Mouse (Mus musculus): ENCODE results near the gene Fmn2.

Gene Fmn2

GRCm38 (mm10) chr1:174557211-174557610 lies 55.6 kb downstream of the Fmn2 start:
- no peak for DNase-seq (ENCODE audit: extremely low spot score, low spot score)

DNA sequence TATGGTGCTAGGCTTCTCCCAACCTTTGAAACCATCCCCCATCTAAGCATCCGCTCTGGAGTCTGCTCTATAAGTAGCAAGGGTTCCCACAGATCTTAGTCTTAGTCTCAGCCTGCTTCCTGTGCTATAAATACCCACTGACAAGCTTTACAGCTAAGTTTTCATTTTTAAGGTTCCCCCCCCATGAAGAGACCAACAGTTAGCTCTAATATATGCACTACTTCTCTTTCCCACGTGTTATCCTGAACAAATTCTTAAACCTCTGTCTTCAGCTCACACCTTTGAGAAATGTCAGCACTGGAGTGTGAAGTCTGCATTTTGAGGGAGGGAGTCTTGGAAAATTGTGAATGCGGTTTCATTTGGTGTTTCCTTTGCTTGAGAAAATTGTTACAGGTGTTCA lies 56.2 kb downstream of the Fmn2 start:
- no peak for DNase-seq (ENCODE audit: extremely low spot score, low spot score)

DNA sequence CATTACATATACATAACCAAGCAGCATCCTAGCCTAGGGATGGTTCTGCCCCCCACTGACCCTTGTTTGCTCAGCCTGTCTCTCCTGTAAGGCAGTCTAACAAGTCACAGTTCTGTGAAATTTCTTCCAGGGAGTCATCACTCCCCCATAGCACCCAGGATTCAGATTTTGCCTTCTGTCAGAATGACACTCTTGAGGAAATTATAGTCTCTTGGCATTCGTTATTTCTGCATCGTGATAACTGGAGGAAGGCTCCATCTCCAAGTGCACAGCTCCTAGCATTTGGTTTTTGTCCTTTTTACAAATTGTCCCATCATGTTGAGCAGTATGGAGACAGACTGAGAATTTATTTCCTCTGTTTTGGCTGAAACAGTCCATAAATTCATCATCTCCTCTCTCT lies 56.9 kb downstream of the Fmn2 start:
- no peak for DNase-seq (ENCODE audit: extremely low spot score, low spot score)

- DNase-seq (ENCODE audit: extremely low spot score, low spot score): no peak
Observed at GRCm38 (mm10) chr1:174564561-174564960, 62.9 kb downstream of the Fmn2 start.

DNA sequence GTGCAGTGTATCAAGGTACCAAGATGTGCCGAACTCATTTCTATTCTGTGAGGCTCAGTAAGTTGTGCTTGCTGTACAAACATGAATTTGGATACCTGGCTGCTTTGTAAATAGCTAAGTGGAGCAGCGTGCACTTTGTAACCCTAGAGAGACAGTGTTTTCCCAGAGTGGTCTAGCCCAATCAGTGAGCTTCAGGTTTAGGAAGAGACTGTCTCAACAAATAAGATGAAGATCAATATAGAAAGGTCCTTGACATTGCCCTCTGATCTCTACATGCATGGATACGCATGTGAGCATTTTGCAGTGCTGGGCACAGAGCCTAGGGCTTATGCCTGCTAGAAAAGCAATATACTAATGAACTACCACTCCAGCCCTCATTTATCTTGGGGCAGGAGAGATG lies 67.0 kb downstream of the Fmn2 start:
- DNase-seq (ENCODE audit: extremely low spot score, low spot score): no peak

GRCm38 (mm10) chr1:174592420-174592980 lies 90.9 kb downstream of the Fmn2 start:
- no peak for DNase-seq (ENCODE audit: extremely low spot score, low spot score)

GRCm38 (mm10) chr1:174594989-174595388 lies 93.4 kb downstream of the Fmn2 start:
- DNase-seq (ENCODE audit: extremely low spot score, low spot score): peak; percentile 47

DNA sequence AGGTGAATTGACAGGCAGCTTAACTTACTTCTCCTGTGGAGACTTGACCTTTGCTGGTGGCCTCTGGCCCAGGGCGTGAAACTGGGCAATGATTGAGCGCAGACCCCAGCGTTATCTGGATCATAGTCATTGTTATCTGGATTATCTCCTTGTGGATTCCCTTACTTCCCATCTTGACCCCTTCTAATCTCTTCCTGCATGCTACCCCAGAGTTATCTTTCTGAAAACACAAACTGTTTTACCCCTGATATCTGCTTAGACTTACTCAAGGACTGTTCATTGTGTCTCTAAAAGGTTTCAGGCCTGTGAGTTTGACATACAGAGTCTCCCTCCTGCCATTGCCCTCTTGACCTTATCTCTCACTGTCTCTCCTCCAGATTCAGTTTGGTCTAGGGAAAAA lies 95.9 kb downstream of the Fmn2 start:
- DNase-seq (ENCODE audit: extremely low spot score, low spot score): no peak

DNA sequence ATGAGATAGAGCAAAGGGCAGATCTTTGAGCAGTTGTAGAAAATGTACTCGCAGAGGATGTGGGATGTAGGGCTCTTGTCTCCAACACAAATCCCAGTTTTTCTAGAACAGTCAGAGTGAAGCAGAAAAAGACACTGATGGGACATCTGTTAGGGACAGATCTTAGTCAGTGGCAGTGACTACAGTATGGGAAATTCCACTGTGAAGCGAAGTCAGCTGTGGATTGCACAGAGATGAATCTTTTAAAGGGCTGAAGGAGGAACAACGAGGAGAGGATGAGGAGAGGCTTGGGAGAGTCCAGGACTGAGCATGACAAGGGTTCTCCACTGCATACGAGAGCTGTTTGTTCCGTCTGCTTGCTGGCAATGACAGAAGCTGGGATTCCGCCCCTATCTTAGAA lies 96.6 kb downstream of the Fmn2 start:
- no peak for DNase-seq (ENCODE audit: extremely low spot score, low spot score)

- DNase-seq (ENCODE audit: extremely low spot score, low spot score): no peak
Observed at GRCm38 (mm10) chr1:174600041-174600440, 98.4 kb downstream of the Fmn2 start.

DNA sequence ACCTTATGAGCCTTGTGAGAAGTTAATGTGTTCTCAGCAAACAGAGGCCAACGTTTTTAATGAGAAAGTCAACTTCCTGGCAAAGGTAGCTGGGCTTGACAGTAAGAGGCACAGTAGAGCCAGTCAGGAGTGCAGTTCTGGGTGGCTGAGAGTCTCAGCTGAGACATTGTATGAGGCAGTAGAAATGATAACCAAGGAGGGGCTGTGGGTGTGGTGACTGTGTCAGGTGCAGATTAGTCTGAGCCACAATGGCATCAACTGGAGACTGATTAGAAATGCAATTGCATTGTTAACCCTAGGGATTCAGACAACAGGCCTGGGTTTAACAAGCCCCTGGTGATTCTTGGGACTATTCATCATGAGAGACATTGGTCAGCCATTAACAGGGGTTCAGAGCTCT lies 99.0 kb downstream of the Fmn2 start:
- no peak for DNase-seq (ENCODE audit: extremely low spot score, low spot score)

DNA sequence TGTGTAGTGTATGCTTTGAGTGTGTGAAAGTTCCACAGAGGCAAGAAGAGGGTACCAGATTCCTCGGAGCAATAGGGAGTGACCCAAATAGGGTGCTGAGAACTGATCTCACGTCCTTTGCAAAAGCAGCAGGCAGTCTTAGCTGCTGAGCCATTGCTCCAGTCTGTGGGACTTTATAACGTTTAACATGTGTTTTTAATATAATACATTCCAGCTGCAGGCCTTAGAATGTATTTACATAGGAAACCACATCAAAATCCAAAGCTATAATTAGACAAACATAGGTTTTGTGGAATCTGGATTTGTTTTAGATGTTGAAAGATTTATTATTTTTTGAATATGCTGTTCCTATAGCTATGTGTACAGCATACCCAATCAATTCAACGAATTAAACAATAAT lies 115.7 kb downstream of the Fmn2 start:
- no peak for DNase-seq (ENCODE audit: extremely low spot score, low spot score)

- no peak for DNase-seq (ENCODE audit: extremely low spot score, low spot score)
Observed at GRCm38 (mm10) chr1:174621512-174621911, 119.9 kb downstream of the Fmn2 start.

DNA sequence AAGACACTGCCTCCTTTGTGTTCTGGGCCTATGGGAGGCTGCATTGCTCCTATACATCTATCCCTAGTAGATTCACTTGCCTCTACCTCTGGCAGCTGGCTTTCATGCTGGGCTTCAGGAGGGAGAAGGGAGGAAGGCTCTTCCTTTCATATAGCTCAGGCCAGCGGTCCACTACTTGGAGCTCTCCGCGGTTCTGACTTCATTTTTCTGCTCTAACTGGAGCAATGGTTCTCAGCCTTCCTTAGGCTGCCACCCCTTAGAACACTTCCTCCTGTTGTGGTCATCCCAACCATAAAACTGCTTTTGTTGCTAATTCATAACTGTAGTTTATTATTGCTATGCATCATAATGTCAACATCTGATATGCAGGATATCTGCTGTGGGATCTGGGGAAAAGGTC lies 121.4 kb downstream of the Fmn2 start:
- no peak for DNase-seq (ENCODE audit: extremely low spot score, low spot score)

GRCm38 (mm10) chr1:174630074-174630473 lies 128.4 kb downstream of the Fmn2 start:
- no peak for DNase-seq (ENCODE audit: extremely low spot score, low spot score)

- no peak for DNase-seq (ENCODE audit: extremely low spot score, low spot score)
Observed at GRCm38 (mm10) chr1:174636291-174636690, 134.7 kb downstream of the Fmn2 start.

DNA sequence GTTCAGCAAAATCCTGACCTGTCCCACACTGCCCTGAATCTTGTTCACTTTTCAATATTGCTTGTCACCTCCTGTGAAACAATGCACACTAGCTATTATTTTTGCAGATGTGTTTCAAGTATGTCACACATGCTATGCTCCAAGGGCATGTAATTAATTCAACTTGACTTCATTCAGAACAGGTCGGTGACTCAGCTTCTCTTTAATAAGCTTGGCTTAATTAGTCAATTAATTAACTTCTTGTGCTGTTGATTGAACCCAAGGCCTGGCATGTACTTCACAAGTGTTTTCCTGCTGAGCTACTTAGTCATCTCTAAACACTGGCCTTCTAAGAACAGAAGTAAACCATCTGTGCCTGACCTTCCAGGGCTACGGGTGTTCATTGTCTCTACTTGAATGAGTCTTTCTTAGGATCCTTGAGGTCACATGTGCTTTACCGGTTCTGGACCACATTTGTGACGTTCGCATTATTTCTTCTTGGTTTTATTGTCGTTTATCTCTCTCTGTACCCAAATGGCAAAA lies 136.0 kb downstream of the Fmn2 start:
- DNase-seq (ENCODE audit: extremely low spot score, low spot score): no peak

GRCm38 (mm10) chr1:174640901-174641300 lies 139.3 kb downstream of the Fmn2 start:
- no peak for DNase-seq (ENCODE audit: extremely low spot score, low spot score)

DNA sequence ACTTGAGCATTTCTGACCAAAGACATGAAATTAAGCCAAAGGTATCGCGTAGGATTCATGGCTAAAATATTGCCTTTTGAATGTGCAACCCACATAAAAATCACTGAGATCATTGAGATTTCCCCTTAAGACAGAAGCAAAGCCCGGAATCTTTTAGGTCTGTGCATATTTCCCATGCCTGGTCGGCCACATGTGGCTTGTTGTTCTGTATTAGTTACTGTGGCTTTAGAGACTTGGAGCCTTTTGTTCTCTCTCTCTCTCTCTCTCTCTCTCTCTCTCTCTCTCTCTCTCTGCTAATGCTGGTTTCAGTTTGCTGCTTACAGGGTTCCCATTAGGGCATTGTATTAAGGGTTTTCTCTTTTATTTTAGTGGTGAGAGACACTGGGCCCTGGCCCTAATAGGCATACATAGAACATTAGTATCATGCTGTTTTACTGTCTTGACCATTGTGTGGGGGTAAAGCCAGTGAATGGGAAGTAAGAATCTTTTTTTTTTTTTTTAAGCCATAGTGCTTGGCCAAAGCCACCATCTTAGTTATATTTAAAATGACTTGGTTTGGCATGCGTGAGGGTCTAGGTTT lies 141.9 kb downstream of the Fmn2 start:
- DNase-seq (ENCODE audit: extremely low spot score, low spot score): no peak

GRCm38 (mm10) chr1:174649421-174649826 lies 147.8 kb downstream of the Fmn2 start:
- DNase-seq (ENCODE audit: extremely low spot score, low spot score): no peak

- no peak for DNase-seq (ENCODE audit: extremely low spot score, low spot score)
Observed at GRCm38 (mm10) chr1:174654565-174654964, 152.9 kb downstream of the Fmn2 start.

DNA sequence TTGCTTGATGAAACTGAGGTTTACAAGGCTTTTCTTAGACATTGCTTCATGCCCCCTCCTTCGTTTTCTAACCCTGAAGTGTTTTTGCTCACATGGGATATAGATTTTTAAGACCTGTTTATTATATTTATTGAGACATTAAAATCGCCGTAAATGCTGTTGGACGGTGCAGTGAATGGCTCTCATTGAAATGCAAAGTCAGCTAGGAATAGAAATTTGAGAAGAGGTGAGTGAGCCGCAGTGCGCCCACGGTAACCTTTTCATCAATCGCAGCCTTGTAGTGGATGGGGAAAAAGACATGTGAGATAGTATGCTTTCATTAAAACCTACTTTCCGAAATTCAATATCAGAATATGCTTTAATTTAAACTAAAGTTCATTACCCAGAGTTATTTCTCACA lies 153.7 kb downstream of the Fmn2 start:
- DNase-seq (ENCODE audit: extremely low spot score, low spot score): no peak

DNA sequence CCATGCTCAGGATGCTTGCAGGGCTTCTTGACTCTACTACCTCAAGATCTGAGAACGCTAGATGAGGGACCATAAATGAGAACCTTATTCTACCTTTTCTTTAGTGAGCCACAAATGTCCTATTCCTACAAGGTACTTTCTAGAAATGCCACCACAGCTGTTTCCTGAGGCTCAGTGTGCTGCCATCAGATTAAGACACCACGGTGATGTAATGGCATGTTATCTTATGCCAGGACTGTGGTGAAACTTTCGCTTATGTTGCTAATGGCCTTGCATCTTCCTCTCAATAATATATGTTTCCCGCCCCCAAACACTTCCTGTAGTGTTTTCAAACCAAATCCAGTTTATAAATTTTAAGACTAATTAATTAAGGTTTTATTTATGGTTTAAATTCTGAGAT lies 154.9 kb downstream of the Fmn2 start:
- no peak for DNase-seq (ENCODE audit: extremely low spot score, low spot score)

All from neural tube, embryonic 10.5 days (tissue).